Mouse (Mus musculus): ENCODE measurements around the gene Fgfr2.

GRCm38 (mm10) chr7:132009002-132009401, 1114.1 kb downstream of the Fgfr2 start:
- TF ChIP-seq MAFK (IDR thresholded peaks at IDR 0.05; ENCODE audit: insufficient read depth, low read depth, low read length) (no peak), ZC3H11A (IDR thresholded peaks at IDR 0.05; ENCODE audit: borderline replicate concordance, low read depth, low read length) (no peak), HCFC1 (IDR thresholded peaks at IDR 0.05; ENCODE audit: borderline replicate concordance, insufficient read depth, low read length) (no peak)
